Mouse (Mus musculus): ENCODE measurements at regions not wholly inside any gene's neighbourhood (a gene's known extent, or its start where the extent isn't known, plus 50 kb on each side); places are given as distances from the start of the nearest gene placed in this dataset.

DNA sequence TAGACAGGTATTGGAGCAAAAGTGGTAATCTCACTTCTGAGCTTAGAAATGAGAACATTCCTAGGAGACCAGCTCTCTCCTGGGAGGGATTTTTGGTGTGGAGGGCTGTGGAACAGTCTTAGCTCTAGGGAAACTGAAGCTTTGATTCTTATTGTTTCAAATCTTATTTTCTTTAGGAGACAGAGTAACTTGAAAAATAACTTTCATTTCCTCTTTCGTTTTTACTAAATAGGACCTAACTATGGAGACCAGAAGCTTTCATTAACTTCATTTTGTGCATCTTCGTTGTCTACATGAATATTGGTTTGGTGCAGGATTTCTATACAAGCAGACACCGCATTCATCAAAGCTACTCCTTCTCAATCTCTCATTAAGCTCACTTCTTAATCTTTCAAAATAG is 1010.5 kb upstream of the Msl3l2 start:
- no peak for DNase-seq (ENCODE audit: low spot score in 2 of 2)

- peak; percentile 19 to 22 for DNase-seq (ENCODE audit: low spot score in 2 of 2)
These were observed 1009.5 kb upstream of the Msl3l2 start for GRCm38 (mm10) chr10:55097225-55097624.

DNA sequence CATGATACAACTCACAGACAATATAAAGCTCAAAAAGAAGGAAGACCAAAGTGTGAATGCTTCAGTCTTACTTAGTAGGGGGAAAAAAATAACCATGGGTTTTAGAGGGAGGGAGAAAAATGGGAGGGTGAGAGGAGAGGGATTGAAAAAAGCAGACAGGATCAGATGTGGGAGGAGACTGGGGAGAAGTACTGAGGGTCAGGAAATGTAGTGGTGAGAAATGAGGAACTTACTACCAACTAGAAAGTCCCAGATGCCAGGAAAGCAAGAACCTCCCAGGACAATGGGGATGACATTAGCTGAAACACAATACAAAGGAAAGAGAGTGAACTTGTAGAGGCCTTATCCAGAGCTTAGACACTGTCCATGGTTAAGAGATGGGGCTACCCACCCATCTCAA is 1008.4 kb upstream of the Msl3l2 start:
- no peak for DNase-seq (ENCODE audit: low spot score in 2 of 2)

DNA sequence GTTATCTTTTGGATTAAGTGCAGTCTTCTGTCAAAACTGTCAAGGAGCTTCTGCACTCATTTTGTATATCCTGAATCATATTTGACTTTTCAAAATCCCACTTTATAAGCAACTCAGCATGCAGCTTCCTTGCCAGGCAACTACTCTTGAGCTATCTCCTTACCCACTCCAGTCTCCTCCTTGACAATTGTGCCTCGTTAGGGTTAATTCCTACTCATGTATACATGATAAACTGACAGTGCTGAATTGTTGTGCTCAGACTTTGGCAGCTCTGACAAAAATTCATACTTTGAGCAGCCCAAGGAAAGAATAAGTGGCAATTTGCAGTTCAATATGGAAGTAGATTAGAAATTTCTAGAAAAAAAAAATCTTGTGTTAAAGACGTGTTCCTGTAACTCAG is 994.5 kb upstream of the Msl3l2 start:
- no peak for DNase-seq (ENCODE audit: low spot score in 2 of 2)

GRCm38 (mm10) chr10:55148190-55148589 is 958.5 kb upstream of the Msl3l2 start:
- DNase-seq (ENCODE audit: low spot score in 2 of 2), result no peak

DNA sequence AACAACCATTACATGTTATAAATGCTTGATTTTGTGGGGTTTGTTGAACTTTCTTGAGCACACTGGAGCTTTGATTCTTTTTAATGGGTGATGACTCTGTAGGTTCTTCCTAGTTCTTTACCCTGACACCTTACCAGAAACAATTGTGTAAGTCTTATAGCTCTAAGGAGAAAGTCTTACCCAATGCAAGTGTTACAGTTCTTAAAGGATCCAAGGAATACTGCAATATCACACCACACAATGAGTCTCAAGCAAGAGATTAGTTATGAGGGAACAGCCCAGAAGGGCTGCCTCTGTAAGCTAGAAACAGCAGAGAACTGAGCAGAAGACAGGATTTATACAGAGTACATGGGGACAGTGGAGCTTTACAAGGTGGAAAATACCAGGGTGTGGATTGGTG is 914.5 kb upstream of the Msl3l2 start:
- no peak for DNase-seq (ENCODE audit: low spot score in 2 of 2)

GRCm38 (mm10) chr10:55194144-55194543 is 912.6 kb upstream of the Msl3l2 start:
- DNase-seq (ENCODE audit: low spot score in 2 of 2), result no peak

DNA sequence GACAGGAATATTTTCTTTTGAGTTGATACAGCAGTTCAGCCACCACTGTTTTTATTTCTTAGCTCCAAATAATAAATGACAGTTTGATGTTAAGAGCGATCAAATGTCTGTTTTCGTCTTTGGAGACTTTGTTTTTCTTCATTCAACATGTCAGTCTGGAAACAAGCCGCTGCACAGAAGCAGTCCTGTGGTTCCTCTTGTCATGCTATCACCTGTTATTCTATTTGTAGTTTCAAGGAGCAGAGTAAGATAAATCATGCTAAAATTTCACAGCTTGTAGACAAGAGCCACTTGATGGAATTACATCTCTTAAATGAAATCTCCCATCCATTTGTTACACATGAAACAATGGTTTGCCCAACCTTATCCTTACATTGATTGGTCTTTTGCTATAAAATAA is 911.5 kb upstream of the Msl3l2 start:
- DNase-seq (ENCODE audit: low spot score in 2 of 2), result no peak

GRCm38 (mm10) chr10:55237156-55237555 is 869.6 kb upstream of the Msl3l2 start:
- no peak for DNase-seq (ENCODE audit: low spot score in 2 of 2)

DNA sequence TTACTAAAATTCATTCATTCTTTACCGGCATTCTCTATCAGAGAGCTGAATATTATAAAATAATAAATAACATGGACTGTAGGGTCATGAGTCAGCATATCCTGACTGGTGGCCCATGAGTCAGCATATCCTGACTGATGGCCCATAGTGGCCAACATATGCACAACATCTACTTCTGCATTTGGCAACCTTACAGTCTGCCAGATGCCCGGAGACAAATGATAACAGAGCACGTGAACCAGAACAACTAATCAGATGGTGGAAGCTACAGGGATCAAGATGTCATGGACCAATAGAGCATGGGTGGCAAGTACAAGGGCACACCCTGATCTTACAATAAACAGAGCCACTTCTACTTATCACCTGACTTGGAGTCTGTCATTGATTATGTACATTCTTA is 849.4 kb upstream of the Msl3l2 start:
- DNase-seq (ENCODE audit: low spot score in 2 of 2), result no peak

DNA sequence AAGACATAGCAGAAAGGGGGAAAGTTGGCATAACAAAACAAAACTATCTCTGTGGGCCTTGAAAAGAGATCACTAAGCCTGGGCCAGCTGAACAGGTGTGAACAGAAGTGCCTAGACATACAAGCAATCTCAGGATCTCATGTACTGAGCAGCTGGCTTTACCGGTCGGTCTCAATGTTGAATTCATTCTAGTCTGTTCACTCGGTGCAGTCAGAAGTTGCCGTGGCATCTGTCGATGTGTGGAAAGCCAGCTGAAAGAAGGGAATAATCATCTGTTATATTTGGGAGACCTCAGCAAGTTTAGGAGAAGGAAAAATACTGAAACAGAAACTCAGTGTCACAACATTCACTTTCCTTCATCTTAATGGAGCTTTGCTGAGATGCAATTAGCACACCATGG is 806.6 kb upstream of the Msl3l2 start:
- DNase-seq (ENCODE audit: low spot score in 2 of 2), result peak in 1 of 2 experiments; percentile 19

- DNase-seq (ENCODE audit: low spot score in 2 of 2), result no peak
These were observed 772.9 kb upstream of the Msl3l2 start for GRCm38 (mm10) chr10:55333836-55334235.

DNA sequence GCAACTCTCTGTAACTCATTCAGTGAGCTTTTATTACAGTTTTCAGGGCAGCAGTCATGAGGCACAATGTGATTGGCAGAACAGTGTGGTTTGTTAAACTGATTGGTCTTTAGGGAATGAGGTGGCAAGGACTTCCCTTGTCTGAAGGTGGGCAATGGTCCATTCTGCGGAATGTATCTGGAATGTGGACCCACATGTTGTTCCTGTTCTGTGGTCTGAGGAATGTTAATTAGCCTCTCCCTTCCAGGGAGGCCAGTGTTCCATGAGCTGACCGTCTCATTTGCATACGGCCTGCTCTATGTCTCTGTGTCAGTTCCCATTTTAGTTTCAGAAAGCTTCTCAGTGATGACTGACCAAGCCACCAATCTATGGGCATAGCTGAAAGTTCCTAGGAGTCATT is 770.7 kb upstream of the Msl3l2 start:
- DNase-seq (ENCODE audit: low spot score in 2 of 2), result no peak

DNA sequence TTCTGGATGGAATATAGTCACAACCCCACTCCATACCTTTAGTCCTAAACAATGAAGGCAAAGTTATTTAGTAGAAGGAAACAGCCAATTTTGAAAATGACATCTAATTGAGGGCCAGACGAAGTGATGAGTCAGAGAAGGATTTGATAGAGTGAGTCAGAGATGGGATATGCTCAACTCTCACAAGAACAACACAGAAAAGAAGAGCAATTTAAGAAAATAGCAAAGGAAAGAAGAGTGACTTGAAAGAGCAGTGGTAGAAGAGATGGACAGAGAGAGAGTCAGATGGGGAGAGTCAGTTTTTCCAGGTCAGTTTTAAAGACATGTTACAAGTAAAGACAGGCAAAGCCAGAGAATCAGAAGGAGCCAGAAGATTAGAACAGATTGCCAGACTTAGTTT is 758.6 kb upstream of the Msl3l2 start:
- no peak for DNase-seq (ENCODE audit: low spot score in 2 of 2)
